Mouse (Mus musculus) kidney, embryonic 16.5 days (tissue): Measurements from ENCODE around the gene Jak1. TPM values are rescaled to one million over a fixed set of nuclear protein-coding genes. Genes with fewer than 3 reads are reported as not detected.

Experiments used
- polyA plus RNA-seq: library from polyadenylated mRNA; unstranded; fragments of >200 nt; fragmentation: Nextera tagmentation; extraction: Ambion mirVana; gene quantifications from 2 replicates; pipeline ENCODE4 v1.2.1, GENCODE M21; 2015

Gene Jak1
- polyA plus RNA-seq, 1 experiment from 2014 or later, result 104 TPM

Other genes with a start within 250 kb of the Jak1 start
- gene Gm10577, start 244.6 kb downstream of the Jak1 start, polyA plus RNA-seq, result not detected in 2 replicates
- gene Raver2, start 196.3 kb downstream of the Jak1 start, polyA plus RNA-seq, result 12.4 and 13.9 TPM in 2 replicates
- gene Ak4, start 154.0 kb upstream of the Jak1 start, polyA plus RNA-seq, result 21.0 and 23.8 TPM in 2 replicates
- 1.8 and 2.2 TPM in 2 replicates for gene Dnajc6, start 231.4 kb upstream of the Jak1 start, polyA plus RNA-seq